Mouse (Mus musculus) lung, adult 18-20 months (tissue): Measurements from ENCODE around the gene Zbtb12.
A peak's percentile ranks its signal among the peaks of the same experiment; 100 is the strongest.
"Not testable (repeated sequence)": the region's sequence is repeated elsewhere in the genome, so short reads cannot be mapped to it uniquely, and the experiment has no call there.

Experiments
- DNase-seq, 2 experiments: peaks; one replicate each; pipeline ENCODE4 v3.0.0; 2022; ENCODE audit warnings: mixed read lengths in 2 of 2

The Zbtb12 gene

DNA sequence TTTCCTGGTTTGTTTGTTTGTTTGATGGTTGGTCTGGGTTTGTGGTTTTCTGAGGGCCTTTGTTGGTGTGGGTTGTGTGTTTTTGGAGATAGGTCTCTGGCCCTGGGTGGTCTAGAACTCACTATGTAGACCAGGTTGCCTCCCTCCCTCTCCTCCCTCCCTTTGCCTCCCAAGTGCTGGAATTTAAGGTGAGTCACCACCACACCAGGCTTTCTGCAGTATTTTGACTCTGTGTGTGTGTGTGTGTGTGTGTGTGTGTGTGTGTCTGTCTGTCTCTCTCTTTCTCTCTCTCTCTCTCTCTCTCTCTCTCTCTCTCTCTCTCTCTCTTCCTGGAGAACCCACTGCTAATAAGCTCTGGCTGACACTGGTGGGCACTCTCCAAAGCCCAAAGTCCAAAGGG lies 1.9 kb downstream of the Zbtb12 start:
- DNase-seq: no peak

DNA sequence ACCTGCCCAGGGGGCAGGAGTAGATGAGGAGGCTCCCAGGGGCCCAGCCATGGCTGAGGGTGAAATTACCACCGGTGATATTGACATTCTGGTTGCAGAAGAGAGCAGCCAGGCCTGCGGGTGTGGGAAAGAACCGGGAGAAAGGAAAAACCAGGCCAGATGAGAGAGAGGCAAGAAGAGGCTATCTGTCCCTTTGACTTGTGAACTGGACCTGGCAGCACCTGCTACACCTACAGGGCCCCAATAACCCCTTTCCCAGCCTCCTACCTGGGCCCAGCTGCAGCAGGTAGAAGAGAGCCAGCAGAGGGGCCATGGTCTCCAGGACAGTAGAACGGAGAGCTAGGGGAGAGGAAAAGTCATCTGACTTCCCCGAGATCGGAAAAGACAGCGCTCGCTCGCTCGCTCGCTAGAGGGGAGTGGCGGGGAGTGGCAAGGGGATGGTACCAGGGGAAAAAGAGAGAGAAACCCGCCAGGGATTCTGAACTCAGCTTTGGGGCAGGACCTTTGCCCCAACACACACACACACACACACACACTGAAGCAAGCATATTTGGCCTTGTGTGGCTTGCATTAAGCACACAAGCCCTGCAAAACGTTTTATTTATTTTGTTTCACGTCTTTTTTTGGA lies 2.5 kb downstream of the Zbtb12 start, which contains the start of gene Gm20547:
Gene Gm20547, minus strand, starts transcription at position 360 of the 628 bp plus-strand sequence.
- no peak for DNase-seq

DNA sequence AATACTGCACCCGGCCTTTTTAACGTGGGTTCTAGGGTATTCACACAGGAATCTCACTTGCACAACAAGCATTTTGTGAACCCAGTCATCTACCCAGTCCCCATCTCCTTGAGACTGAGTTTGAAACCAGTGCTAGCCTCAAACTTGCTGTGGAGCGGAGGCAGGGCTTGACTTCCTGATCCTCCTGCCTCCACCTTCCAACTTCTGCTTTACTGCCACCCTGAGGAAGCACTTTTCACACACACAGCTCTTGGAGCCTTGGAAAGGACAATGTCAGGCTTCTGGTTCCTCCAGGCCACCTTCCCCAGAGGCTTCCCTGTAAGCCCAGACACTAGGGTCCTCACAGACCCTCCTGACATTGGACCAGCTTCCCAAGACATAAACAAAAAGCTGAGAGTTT lies 4.0 kb downstream of the Zbtb12 start:
- DNase-seq: no peak

DNA sequence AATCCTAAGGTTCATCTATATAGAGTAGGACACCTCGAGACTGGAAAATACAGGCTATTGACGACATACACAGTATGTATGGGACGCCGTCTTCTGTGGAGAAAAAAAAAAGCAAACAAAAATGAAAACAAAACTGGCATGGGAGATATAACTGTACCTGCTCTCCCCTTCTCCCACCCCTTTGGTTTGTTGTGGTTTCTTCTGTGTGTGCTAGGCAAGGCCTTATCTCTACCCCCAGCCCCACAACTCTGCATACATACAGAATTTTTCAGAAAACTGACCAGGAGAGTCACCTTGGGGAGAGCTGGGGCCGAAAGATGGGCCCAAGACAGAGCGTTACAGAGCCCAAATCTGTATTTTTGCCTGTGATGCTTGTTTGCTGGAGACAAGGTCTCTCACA lies 5.4 kb downstream of the Zbtb12 start:
- no peak for DNase-seq

DNA sequence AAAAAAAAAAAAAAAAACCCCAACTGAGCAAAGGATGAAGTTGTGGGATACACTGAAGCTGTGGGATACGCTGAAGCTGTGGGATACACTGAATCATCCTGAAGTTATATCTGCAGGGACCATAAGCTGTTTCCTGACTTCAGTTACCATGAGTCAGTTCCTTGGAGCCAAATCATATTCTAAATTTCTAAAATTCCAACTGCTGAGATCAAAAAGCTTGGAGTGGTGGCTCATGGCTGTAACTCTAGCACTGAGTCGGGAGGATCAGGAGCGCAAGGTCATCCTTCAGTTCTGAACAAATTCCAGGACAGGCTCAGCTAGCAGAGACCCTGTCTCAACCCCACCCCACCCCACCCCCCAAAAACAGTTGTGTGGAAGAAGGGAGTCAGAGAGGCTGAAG lies 6.3 kb downstream of the Zbtb12 start:
- DNase-seq: no peak

DNA sequence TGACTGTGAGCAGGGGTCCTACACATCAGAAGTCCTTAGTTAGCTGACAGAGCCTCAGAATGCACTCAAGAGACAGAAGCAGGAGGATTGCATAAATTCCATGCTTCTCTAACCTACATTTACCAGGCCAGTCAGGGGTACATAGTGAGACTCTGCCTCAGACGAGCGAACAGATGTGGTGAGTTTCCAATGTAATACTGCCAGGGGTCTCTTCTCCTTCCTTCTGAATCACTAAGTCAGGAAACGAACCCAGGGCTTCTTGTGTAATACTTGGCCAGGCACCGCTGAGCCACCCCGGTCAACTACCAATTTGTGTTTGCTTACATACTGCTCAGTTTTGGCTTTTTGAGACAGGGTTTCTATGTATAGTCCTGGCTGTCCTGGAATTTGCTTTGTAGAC lies 8.7 kb downstream of the Zbtb12 start:
- no peak for DNase-seq

DNA sequence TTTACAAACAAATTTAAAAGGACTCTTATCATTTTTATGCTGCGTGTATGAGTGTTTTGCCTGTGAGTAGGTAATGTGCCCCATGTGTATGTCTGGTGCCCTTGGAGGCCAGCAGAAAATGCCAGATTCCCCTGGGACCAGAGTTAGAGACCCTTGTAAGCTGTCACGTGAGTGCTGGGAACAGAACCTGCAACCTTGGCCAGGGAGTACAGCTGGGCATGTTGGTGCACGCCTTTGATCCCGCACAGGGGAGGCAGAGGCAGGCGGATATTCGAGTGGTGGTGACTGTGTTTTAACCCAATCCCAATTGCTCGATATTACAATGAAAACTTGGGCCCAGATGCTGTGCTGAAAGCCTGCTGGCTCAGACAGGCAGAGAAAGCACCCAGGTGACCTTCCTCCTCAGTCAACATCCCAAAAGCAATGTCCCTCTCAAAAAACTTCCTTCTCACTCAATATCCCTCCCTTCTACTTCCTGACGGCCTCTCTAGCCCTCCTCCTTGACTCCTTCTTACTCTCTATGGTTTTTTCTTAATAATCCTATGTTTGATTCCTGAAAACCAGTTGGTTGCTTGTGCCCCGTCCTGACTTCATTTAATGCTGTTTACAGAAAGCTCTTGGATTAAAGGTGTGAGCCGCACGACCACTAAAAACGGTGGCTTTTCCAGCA lies 10.9 kb downstream of the Zbtb12 start:
- no peak for DNase-seq

DNA sequence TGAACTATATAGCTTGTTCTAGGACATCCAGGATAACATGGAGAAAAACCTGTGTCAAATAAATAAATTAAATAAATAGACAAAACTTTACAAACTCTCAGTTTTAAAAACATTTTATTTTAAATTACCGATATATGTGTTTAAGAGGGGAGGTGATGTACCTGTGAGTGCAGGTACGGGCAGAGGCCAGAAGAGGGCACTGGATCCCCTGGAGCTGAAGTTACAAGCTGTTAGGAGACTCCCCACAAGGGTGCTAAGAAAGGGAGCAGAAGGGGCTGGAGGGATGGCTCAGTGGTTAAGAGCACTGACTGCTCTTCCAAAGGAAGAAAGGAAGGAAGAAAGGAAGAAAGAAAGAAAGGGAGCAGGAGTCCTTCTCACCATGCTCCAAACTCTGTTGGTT lies 12.1 kb downstream of the Zbtb12 start:
- no peak for DNase-seq

DNA sequence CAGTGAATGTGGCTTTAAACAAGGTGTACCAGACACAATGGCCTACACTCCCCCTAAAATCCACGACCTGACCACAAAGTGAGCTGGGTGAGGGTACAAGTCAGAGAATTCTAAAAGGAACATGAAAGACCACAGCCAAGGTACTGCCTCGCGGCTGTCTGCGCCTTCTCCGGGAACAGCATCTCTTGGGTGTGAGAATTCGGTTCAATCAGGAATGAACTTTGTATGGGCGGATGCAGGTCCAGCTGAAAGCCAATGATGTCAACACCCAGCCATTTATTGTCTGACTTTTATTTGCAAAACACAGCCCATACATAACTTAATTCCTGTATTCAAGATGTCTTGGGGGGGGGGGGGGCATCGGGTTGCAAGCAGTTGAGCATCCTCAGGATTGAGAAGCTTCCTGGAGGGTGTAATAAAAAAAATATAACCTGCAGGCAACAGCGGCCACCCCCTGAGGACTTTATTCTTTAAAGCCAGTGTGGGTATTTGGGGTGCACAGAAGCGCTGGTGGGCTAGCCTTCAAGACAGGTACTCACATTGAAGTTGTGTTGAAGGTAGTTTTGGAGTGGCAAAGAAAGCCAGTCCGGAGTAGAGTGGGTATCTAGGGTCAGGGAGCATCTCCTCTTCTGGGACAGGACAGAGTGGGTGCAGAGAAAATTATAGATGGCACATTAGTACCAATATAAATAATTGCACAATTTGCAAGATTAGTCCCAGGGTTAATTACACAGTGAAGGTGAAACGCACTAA lies 14.0 kb downstream of the Zbtb12 start:
- DNase-seq: no peak

DNA sequence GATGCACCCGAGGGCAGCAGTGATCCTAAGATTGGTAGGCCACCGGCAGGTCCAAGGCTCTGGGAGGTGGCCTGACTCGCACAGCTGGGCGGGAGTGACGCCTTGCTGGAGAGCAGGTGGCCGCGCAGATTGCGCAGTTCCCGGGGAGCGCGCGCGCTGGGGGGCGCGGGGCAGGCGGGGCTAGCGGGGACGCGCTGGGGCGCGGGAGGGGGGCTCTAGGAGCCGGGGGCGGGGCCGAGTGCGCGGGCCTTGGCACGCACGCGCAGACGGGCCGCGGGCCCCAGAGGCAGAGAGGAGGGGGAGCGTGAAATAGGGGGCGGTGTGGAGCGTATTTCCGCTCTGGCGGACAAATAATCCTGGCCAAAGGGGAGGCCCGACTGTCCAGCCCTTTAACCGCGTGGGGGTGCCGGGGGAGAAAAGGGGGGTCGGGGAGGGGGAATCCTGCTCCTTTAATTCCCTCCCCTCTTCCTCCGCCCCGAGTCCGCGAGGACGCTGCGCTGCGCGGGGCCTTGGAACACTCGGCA lies 14.9 kb downstream of the Zbtb12 start:
- DNase-seq: peak; percentile 94 to 95

DNA sequence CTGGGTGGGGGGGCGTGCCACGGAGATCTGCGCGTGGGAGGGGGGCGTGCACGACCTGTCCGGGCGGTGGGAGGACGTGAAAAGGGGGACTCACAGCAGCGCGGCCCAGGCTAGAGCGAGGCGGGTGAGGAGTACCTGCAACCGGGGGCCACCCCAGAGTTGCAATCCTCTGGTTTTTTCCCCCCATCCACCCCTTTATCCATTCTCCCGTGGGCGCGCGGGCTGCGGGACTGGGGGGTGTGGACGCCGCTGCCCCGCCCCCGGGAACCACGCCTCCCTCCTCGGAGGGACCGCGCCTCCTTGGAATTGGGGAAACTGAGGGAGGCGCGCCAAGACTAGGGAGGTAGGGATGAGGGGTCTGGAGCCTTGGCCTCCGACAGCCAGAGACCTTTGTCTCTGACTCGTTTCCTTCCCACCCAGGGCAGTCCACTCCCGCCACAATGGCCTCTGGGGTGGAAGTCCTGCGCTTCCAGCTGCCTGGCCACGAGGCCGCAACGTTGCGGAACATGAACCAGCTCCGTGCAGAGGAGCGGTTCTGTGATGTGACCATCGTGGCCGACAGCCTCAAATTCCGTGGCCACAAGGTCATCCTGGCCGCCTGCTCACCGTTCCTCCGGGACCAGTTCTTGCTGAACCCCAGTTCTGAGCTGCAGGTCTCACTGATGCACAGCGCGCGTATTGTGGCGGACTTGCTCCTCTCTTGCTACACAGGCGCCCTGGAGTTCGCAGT lies 15.7 kb downstream of the Zbtb12 start:
- peak; percentile 48 to 53 for DNase-seq

DNA sequence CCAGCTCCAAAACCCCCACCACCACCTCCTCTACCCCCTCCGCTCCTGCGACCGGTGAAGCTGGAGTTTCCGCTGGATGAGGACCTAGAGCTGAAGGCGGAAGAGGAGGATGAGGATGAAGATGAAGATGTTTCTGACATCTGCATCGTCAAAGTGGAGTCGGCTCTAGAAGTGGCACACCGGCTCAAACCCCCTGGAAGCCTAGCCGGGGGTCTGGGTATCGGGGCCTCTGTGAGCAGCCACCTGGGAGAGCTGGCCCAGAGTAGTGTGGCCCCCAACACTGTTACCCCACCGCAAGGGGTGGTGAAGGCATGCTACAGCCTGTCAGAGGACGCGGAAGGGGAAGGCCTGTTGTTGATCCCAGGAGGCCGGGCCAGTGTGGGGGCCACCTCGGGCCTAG lies 16.4 kb downstream of the Zbtb12 start:
- DNase-seq: no peak

DNA sequence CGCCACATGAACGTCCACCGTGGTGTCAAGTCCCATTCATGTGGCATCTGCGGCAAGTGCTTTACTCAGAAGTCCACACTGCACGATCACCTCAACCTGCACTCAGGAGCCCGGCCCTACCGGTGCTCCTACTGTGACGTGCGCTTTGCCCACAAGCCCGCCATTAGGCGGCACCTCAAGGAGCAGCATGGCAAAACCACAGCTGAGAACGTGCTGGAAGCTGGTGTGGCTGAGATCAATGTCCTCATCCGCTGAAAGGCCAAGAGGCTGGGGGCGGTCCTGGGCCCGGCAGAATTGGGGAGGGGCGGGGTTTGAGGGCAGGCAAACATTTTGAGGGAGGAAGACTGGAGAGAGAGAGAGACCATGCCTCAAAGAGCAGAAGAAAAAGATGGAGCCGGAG lies 17.1 kb downstream of the Zbtb12 start:
- no peak for DNase-seq

DNA sequence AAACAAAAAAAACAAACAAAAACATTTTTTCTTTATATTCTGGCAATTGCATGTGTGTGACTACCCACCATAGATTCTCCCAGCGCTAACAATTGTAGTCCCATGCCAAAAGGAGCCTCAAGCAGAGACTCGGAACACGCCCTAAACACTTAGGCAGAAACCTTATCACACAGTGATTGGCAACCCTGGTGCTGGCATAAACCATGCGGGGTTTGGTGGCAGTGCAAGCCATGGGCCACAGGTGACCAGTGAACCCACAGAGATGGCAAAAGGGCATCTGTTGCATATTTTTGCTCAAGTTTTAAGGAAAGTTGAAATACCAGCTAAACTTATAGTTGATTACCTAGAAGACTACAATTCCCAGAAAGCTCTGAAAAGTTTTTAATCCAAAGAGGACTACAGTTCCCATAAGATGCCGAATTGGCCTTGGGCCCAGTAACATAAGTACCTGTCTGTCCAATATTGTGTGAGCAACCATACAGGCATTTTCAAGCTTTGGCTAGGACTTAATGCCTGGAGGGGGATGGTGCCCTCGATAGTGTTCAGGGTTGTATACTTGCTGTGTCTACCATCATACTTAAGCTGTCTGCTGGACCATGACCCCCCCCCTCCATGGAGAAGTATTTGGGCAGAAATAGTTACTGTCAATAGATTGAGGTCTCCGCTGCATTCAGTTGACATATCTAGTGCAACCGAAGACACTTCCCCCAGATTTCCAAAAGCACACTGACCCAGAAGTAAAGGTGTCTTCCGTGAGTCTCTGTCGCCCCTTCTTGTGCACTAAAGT lies 18.3 kb downstream of the Zbtb12 start:
- peak in 1 of 2 experiments; percentile 68 for DNase-seq

DNA sequence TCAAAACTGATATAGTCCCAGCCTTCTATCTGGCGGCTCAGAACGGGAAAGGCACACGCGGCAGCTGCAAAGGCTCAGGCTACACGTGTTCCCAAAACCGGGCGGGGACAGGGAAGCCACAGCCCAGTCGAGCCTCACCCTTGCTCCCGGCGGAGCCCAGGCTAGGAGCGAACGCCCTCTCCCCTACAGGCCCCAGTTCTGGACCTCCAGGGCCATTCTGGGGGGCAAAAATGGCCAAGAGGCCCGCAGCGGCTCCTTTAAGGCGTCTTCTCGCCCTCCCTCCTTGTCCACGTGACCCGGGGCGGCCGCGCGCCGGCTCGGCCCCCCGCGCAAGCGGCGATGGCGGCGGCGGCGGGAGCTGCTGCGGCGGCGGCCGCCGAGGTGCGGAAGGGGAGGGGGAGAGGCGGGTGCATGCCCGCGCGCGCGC lies 18.9 kb downstream of the Zbtb12 start, which contains the start of the genes C2 and Ehmt2:
Gene C2, minus strand, starts transcription at position 106 of the 427 bp plus-strand sequence.
Gene Ehmt2, plus strand, starts transcription at position 310 of the 427 bp plus-strand sequence.
- DNase-seq: peak; percentile 74 to 80

DNA sequence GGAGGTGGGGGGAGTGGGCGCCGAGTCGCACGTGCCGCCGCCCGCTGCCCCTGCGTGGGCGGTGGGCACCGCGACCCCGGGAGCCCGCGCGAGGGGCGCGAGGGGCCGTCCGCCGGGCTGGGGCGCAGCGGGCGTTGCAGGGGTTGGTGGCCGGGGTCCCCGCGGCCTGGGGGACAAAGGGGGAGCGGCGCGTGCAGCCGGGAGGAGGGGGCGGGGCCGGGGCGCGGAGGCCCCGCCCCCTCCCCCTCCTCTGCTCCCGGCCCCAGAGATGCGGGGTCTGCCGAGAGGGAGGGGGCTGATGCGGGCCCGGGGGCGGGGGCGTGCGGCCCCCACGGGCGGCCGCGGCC lies 19.4 kb downstream of the Zbtb12 start:
- DNase-seq: no peak

DNA sequence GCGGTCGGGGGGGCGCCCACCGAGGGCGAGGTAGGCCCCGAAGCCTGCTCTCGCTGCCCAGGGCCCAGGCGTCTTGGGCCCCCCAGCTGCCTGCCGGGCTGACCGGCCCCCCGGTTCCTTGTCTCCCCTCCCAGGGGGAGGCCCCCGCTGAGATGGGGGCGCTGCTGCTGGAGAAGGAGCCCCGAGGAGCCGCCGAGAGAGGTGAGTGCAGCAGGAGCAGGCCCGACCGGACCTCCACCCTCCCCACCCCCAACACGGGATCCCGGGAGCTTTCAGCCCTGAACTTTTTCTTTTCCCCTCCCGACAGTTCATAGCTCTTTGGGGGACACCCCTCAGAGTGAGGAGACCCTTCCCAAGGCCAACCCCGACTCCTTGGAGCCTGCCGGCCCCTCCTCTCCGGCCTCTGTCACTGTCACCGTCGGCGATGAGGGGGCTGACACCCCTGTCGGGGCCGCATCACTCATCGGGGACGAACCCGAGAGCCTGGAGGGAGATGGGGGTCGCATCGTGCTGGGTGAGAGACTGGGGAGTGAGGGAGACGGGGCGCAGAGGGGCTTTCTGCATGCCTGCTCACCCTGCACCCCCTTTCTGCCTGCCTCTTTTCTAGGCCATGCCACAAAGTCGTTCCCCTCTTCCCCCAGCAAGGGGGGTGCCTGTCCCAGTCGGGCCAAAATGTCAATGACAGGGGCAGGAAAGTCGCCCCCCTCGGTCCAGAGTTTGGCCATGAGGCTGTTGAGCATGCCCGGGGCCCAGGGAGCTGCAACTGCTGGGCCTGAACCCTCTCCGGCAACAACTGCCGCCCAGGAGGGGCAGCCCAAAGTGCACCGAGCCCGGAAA lies 20.0 kb downstream of the Zbtb12 start:
- peak; percentile 31 to 46 for DNase-seq

DNA sequence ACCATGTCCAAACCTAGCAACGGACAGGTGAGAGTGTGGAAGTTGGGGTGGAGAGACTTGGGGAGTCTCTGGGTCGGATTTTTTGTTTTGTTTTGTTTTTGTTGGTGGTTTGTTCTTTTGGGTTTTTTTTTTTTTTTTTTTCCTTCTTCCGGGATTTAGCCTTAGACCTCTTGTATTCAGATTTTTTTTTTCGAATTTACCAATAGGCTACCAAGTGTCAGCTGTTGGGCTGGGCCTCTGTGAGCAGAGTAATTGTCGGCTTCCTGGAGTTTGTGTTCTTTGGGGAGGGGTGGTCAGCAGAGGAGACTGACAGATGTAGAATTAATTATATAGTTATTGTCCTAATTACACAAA lies 20.6 kb downstream of the Zbtb12 start:
- peak in 1 of 2 experiments; percentile 42 for DNase-seq

DNA sequence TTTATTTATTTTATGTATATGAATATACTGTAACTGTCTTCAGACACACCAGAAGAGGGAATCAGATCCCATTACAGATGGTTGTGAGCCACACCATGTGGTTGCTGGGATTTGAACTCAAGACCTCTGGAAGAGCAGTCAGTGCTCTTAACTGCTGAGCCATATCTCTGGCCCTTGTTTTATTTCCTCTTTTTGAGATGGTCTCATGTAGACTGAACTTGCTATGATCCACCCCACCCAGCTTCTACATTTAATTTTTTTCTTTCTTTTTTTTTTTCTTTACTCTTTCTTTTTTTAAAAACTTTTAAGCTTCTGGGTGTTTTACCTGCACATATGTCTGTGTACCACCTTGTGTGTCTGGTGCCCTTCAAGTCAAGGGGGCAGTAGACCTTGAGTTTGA lies 21.5 kb downstream of the Zbtb12 start:
- not testable (repeated sequence) for DNase-seq

DNA sequence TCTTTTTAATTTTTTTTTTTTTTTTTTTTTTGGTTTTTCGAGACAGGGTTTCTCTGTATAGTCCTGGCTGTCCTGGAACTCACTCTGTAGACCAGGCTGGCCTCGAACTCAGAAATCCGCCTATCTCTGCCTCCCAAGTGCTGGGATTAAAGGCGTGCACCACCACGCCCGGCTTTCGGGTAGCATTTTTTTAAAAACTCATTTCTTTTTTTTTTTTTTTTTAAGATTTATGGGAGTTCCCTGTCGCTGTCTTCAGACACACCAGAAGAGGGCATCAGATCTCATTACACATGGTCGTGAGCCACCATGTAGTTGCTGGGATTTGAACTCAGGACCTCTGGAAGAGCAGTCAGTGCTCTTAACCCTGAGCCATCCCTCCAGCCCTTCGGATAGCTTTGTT lies 22.7 kb downstream of the Zbtb12 start:
- not testable (repeated sequence) for DNase-seq

DNA sequence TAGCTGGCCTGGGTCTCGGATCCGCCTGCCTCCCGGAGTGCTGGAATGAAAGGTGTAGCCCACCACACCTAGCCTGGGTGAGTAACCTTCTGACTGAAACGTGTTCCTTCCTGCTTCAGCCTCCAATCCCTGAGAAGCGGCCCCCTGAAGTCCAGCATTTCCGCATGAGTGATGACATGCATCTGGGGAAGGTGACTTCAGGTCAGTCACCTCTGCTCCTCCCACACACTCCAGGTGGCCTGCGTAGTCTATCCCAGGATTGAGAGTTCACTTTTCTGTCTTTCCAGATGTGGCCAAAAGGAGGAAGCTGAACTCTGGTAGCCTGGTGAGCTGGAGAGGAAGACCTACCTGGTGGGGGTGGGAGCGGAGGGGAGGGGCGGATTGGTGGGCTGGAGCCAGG lies 23.6 kb downstream of the Zbtb12 start:
- DNase-seq: no peak
